Mouse (Mus musculus): ENCODE data around the gene 6030408B16Rik.

The 6030408B16Rik gene

GRCm38 (mm10) chr15:101267053-101268032, 25.7 kb upstream of the 6030408B16Rik start:
- peak; percentile 67 for DNase-seq (ENCODE audit: low spot score)

DNA sequence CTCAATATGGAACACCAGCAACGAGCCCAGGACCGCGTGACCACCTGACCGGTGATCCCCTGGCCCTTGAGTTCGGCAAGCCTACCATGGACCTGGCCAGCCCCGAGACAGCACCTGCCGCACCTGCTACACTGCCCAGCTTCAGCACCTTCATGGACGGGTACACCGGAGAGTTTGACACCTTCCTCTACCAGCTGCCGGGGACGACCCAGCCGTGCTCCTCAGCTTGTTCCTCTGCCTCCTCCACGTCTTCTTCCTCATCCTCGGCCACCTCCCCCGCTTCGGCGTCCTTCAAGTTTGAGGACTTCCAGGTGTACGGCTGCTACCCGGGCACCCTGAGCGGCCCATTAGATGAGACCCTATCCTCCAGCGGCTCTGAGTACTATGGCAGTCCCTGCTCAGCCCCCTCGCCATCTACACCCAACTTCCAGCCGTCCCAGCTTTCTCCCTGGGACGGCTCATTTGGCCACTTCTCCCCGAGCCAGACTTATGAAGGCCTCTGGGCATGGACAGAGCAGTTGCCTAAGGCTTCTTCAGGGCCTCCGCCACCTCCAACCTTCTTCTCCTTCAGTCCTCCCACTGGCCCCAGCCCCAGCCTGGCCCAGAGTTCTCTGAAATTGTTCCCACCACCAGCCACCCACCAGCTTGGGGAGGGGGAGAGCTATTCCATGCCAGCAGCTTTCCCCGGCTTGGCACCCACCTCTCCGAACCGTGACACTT, 22.8 kb upstream of the 6030408B16Rik start:
- no peak for DNase-seq (ENCODE audit: low spot score)

DNA sequence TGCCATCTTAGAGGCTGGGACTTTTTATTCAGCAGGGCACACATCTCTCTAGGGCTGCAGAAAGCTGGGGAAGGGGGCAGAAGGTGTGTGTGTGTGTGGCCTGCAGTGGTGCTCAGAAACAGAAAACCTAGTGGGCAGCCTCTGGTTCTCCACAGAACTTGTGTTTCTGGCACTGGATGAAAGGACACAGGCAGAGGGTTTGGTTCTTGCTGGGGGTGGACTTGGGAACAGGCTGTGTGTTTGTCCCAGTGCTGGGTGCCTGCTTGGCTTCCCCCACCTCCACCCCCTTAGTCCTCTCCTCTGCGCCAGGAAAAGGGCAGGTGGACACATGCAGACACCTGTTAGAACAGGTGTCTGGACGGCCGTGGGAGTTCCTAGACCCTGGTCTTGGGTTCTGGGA, 21.9 kb upstream of the 6030408B16Rik start:
- no peak for DNase-seq (ENCODE audit: low spot score)

- DNase-seq (ENCODE audit: low spot score), result no peak
Observed at GRCm38 (mm10) chr15:101271513-101271912, 21.5 kb upstream of the 6030408B16Rik start.

DNA sequence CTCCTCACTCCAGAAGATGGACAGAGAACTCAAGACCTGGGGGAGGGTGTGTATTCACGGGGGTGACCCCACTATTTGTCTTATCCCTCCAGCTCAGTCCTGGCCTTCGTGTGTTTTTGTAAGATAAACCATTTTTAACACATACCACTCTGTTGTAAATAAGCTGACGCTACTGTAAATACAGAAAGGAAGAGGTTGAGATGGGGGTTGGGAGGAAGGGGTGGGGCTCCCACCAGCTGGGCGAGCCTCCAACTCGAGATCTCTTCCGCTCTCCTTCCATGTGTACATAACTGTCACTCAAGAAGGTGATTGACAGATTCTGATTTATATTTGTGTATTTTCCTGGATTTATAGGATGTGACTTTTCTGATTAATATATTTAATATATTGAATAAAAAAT, 18.6 kb upstream of the 6030408B16Rik start:
- no peak for DNase-seq (ENCODE audit: low spot score)

DNA sequence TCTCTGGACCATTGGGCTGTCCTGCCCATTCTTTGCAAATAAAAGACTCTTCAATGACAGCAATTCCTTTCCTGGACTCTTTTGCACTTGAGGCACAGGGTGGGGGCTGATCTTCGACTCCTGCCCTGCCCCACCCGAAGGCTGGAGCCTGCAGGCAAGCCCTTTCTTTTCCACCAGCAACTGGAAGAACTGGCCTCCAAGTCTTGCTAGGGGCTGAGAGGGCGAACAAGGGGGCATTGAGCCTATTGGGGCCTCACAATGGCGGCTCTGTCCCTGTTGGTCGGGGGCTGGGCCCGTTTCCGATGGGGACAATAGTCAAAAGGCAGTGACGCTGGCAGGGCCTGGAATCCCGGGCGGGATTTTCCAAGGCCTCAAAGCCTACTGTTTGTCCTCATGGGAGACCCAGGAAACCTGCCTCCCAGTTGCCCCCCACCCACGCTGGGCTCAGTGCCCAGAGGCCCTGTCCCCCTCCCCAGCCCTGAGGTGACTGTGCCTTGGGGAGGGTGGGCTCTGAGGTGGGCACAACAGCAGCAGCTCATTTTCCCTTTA, 15.6 kb upstream of the 6030408B16Rik start:
- DNase-seq (ENCODE audit: low spot score), result no peak

GRCm38 (mm10) chr15:101278589-101278988, 14.4 kb upstream of the 6030408B16Rik start:
- no peak for DNase-seq (ENCODE audit: low spot score)

DNA sequence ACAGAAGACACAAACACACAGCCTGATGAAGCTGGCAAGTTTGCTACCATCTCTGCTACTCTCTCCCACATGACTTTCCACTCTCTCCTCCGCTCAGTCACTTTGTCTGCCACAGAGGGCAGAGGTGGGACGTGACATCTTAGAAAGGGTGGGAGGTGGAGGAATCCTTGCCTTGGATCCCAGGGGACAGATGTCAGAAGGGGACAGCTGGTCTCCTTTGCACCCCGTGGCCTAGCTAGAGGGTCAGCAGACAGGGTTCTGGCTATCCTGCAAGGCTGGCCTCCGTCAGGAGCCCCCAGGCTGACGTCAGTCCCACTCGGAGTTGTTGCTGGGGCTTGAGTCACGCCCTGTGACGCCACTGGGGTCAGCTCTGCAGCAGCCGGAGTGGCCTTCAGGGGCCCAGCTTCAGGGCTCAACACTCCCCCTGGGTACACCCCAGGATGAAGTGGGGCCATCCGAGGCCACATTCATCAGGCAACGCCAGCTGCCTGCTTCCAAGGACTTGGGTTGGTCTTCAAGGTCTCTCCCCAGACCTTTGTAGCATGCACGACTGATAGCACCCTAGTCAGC, 13.5 kb upstream of the 6030408B16Rik start:
- no peak for DNase-seq (ENCODE audit: low spot score)

- DNase-seq (ENCODE audit: low spot score), result no peak
Observed at GRCm38 (mm10) chr15:101282471-101282870, 10.5 kb upstream of the 6030408B16Rik start.

GRCm38 (mm10) chr15:101283183-101283910, 9.7 kb upstream of the 6030408B16Rik start:
- DNase-seq (ENCODE audit: low spot score), result peak; percentile 84

DNA sequence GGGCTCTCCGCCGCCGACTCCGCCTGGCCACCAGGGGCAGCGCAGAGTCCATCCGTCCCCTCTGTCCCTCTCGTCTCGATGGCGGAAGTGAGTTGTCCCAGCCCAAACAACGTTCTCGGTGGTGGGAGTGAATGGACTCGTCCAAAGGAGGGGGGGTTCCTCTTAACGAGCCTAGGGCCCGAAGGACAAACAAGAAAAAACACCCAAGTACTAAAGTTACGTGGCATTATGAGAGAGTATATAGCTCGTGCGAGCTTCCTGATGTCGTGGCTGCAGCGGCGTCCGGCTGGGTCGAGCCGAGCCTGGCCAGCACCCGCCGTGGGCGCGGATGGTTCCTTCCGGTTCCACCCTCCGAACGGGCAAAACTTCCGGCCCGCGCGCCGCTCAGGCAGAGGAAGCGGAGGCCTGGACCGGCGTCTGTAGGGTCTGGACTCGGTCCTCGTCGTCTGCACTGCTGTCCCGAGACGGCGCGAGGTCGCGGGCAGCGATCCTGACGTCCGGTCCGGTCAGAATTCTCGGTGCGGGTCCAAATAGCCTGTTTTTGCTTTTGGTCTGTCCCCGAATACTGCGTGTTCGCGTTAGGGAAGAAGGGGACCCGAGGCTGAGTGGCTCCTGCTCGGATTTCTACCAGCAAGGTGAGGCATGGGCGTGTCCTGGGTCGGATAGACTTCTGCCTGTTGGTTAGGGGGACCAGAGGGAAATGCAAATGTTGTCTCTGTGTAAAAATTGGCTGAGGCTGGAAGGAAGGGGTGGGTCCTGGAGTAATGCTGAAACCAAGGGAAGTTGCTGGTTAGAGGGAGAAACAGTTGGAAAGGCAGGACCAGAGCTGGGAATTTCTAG, 8.9 kb upstream of the 6030408B16Rik start, which contains the start of gene Atg101:
Gene Atg101 (plus strand): TSS at position 362 of the 840 bp plus-strand sequence.
- DNase-seq (ENCODE audit: low spot score), result peak; percentile 93

GRCm38 (mm10) chr15:101286129-101286770, 6.8 kb upstream of the 6030408B16Rik start:
- no peak for DNase-seq (ENCODE audit: low spot score)

GRCm38 (mm10) chr15:101287361-101287760, 5.7 kb upstream of the 6030408B16Rik start:
- DNase-seq (ENCODE audit: low spot score), result no peak

DNA sequence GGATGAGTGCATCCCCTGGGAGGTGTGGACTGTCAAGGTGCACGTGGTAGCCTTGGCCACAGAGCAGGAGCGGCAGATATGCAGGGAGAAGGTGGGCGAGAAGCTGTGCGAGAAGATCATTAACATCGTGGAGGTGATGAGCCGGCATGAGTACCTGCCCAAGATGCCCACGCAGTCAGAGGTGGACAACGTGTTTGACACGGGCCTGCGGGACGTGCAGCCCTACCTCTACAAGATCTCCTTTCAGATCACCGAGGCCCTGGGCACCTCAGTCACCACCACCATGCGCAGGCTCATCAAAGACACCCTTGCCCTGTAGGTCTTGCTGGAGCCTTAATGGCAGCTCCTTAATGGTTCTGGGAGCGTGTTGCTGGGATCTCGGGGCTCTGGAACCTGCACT, 2.7 kb upstream of the 6030408B16Rik start:
- DNase-seq (ENCODE audit: low spot score), result no peak

GRCm38 (mm10) chr15:101292012-101292411, 1.0 kb upstream of the 6030408B16Rik start:
- no peak for DNase-seq (ENCODE audit: low spot score)

- no peak for DNase-seq (ENCODE audit: low spot score)
Observed at GRCm38 (mm10) chr15:101294028-101294894, 1.2 kb downstream of the 6030408B16Rik start.

DNA sequence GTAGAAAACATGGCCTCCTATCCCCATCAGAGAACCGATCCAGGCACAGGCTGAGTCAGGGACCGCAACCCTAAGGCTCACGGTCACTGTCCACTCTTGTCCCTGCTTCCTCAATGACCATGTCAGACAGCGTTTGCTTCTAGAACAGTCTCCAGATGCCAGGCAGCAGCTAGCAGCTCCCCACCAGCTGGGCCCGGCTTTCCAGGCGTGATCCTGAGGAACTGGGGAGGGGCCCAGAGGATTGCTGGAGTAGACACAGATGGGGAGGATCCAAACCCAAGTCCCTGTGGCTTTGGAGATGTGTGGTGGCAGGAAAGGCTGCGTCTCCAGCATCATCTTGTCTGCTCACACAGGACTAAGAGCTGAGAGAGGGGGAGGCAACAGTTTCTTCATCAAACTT, 2.1 kb downstream of the 6030408B16Rik start:
- DNase-seq (ENCODE audit: low spot score), result no peak

DNA sequence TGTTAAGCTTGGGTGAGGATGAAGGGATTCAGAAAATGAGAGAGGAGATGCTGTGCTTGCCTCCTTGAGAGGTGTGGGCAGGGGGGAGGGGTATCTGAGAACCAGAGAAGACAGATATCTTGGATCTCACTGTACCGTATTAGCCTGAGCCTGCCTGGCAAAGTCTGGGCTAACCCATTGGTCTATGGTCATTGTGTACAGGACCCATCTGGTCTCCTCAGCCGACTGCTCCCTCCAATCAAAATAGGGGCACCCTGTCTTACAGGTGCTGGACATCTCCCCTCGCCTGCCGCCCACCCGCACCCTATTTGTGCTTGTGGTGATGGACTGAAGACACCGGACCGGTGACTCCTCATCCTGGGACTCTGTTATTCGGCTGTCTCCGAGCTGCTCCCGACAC, 2.6 kb downstream of the 6030408B16Rik start:
- DNase-seq (ENCODE audit: low spot score), result no peak

- no peak for DNase-seq (ENCODE audit: low spot score)
Observed at GRCm38 (mm10) chr15:101296091-101296490, 3.1 kb downstream of the 6030408B16Rik start.

Data from lung, postnatal 25 days (tissue).